Mouse (Mus musculus) neural tube, embryonic 11.5 days (tissue): ENCODE results near the gene Tmem44. TPM values are rescaled to one million over a fixed set of nuclear protein-coding genes. Genes with fewer than 3 reads are reported as not detected.
A peak's percentile ranks its signal among the peaks of the same experiment; 100 is the strongest.

ENCODE experiments used
- ATAC-seq: fragments of 200-750 bp; cut with Nextera tagmentation; 2 replicates; pipeline ENCODE4 v1.8.0; 2017; ENCODE audit warnings: moderate number of reproducible peaks, mild to moderate bottlenecking, moderate TSS enrichment, moderate library complexity; ENCODE audit not compliant: insufficient read depth, low FRiP score, low TSS enrichment
- DNase-seq: peaks from one replicate; pipeline ENCODE4 v3.0.0-alpha.2; 2015; ENCODE audit warnings: low spot score
- H3K27ac ChIP-seq: fragments of 300-500 bp; sonication (generic); 2 replicates; pipeline ENCODE4 v1.5.1; 2014; ENCODE audit warnings: low read depth, mild to moderate bottlenecking, low read length
- H3K27me3 ChIP-seq: fragments of 300-500 bp; sonication (generic); 2 replicates; pipeline ENCODE4 v1.6.1; 2014; ENCODE audit warnings: mild to moderate bottlenecking, low read length, mixed read lengths; ENCODE audit not compliant: control insufficient read depth, insufficient read depth
- H3K36me3 ChIP-seq: fragments of 300-500 bp; sonication (generic); 2 replicates; pipeline ENCODE4 v1.6.1; 2014; ENCODE audit warnings: mild to moderate bottlenecking, low read length, moderate library complexity, mixed read lengths; ENCODE audit not compliant: control insufficient read depth, insufficient read depth
- H3K4me1 ChIP-seq: fragments of 300-500 bp; sonication (generic); 2 replicates; pipeline ENCODE4 v1.6.1; 2014; ENCODE audit warnings: low read length, mixed read lengths; ENCODE audit not compliant: control insufficient read depth, insufficient read depth
- H3K4me2 ChIP-seq: fragments of 300-500 bp; sonication (generic); 2 replicates; pipeline ENCODE4 v1.6.1; 2014; ENCODE audit warnings: low read depth, mild to moderate bottlenecking, moderate library complexity
- H3K4me3 ChIP-seq: fragments of 300-500 bp; sonication (generic); 2 replicates; pipeline ENCODE4 v1.5.1; 2014; ENCODE audit warnings: low read depth, low read length
- H3K9ac ChIP-seq: fragments of 300-500 bp; sonication (generic); 2 replicates; pipeline ENCODE4 v1.6.1; 2014; ENCODE audit warnings: mild to moderate bottlenecking, low read length
- H3K9me3 ChIP-seq: fragments of 300-500 bp; sonication (generic); 2 replicates; pipeline ENCODE4 v1.6.1; 2016; ENCODE audit warnings: low read length; ENCODE audit not compliant: control insufficient read depth
- WGBS: fragments of 180-500 bp; shearing (Covaris S2); extraction: QIAGEN DNeasy Blood & Tissue Kit; methylation state at CpG from one replicate; pipeline ENCODE4 v1.1.7; 2014; 5-methylcytosine and 5-hydroxymethylcytosine counted together
- polyA plus RNA-seq: library from polyadenylated mRNA; unstranded; fragments of >200 nt; fragmentation: Nextera tagmentation; extraction: Ambion mirVana; gene quantifications from 2 replicates; pipeline ENCODE4 v1.2.1, GENCODE M21; 2014

Tmem44 gene
- polyA plus RNA-seq, 1 experiment from 2014 or later: 32.8 TPM

DNA sequence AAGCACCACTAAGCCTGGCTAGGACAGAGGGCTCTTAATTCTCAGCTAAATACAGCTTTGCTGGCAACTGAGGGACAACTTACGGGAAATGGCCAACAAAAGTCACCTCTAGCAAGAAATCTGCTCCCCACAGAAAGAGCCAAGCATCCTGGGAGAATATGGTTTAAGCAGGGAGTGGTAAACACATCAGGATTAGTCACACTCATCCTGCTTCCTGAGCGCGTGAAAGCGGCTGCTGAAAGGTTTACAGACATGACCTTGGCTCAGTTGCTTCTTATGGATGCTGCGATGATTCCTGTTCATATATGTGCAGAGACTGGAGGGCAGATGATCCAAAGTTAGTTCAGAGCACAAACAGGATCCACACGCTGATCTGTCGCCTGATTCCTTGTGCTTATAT, 50.4 kb downstream of the Tmem44 start:
- no peaks in the 10 kb centered on the region for H3K36me3 ChIP-seq
- WGBS: 74% methylated on average over 7 of the region's 7 CpGs
- no peak overlapping the region for H3K4me3 ChIP-seq
- H3K4me2 ChIP-seq: no peak overlapping the region
- H3K27ac ChIP-seq: no peak overlapping the region
- no peaks in the 10 kb centered on the region for H3K4me1 ChIP-seq
- no peak for DNase-seq
- H3K27me3 ChIP-seq: no peaks in the 10 kb centered on the region
- no peaks in the 10 kb centered on the region for H3K9me3 ChIP-seq
- H3K9ac ChIP-seq: no peak overlapping the region
- no peak for ATAC-seq

DNA sequence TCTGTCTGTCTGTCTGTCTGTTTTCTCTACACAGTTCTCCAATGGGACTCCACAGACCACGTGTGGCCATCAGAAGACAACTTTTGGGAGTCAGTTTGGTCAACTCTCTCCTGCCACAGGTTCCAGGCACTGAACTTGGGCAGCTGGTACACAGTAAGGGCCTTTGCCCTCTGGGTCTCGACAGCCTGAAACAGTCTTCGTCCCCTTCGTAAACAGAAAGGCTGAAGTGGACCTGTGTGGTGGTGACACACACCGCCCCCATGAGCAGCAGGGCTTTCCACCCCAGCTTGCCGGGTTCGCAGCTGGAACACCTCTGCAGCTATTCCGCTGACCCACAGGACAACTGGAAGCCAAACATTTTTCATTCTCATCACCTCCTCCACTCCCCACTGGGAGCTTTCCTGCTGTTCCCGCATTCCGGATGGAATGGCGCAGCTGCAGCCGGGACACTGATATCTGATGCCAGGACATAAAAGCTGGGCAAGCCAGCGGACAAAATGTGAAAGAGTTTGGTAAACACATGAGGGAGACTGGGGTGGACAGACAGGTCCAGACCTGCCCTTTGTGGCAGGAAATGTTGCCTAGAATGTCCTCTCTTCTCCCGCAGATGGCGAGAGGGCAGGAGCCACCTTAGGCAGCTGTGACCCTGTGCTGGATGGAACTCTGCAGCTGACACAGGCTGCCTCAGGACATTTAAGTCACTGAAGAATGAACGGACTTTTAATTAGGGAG, 51.4 kb downstream of the Tmem44 start:
- no peak overlapping the region for H3K9ac ChIP-seq
- 0 out of 2 replicates have a peak overlapping the region, but pooled peaks have one; percentile 3 for H3K4me2 ChIP-seq
- 21% methylated on average over 16 of the region's 16 CpGs for WGBS
- DNase-seq (peak; percentile 49), ATAC-seq (no peak)
- H3K36me3 ChIP-seq: no peaks in the 10 kb centered on the region
- no peaks in the 10 kb centered on the region for H3K9me3 ChIP-seq
- no peaks in the 10 kb centered on the region for H3K27me3 ChIP-seq
- H3K4me3 ChIP-seq: no peak overlapping the region
- no peaks in the 10 kb centered on the region for H3K4me1 ChIP-seq
- no peak overlapping the region for H3K27ac ChIP-seq

DNA sequence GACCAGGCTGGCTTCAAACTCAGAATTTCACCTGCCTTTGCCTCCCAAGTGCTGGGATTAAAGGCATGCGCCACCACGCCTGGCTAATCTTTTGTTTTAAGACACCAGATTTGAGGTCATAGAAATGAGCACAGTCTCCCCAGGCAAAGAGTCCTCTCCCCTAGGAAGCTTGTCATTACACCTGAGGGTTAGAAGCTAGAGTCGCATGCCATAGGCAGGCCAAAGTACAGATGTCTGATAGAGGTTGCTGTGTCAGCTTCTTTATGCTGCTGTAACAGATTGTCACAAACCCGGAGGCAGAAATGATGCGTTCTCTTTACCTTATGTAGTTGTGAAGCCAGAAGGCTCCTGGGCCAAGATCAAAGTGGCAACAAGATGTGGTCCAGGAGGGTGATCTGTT, 53.3 kb downstream of the Tmem44 start:
- WGBS: 95% methylated on average over 5 of the region's 5 CpGs
- no peak overlapping the region for H3K4me2 ChIP-seq
- DNase-seq: no peak

DNA sequence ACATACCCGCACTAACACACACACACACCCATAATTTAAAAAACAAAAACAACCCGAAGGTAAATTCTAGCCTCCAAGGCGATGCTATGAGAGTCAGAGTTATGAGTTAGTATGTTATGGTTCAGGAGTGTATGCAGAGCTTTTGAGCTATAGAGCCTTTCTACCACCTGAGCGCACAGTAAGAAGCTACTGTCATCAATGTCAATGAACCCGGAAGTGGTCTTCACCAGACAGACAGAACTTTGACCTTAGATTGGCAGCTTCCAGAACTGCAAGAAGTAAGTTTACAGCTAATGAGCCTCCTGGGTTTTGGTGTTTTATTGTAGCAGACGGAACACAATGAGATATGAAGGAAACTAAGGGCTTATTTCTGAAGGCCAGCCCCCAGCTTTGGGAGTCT, 55.8 kb downstream of the Tmem44 start:
- no peaks in the 10 kb centered on the region for H3K9me3 ChIP-seq

More for the DNA sequence above, 53.3 kb downstream of the Tmem44 start:
- no peaks in the 10 kb centered on the region for H3K4me1 ChIP-seq
- no peak overlapping the region for H3K9ac ChIP-seq
- H3K27me3 ChIP-seq: no peaks in the 10 kb centered on the region
- H3K4me3 ChIP-seq: no peak overlapping the region
- no peak for ATAC-seq
- H3K9me3 ChIP-seq: no peaks in the 10 kb centered on the region
- H3K36me3 ChIP-seq: no peaks in the 10 kb centered on the region
- no peak overlapping the region for H3K27ac ChIP-seq

DNA sequence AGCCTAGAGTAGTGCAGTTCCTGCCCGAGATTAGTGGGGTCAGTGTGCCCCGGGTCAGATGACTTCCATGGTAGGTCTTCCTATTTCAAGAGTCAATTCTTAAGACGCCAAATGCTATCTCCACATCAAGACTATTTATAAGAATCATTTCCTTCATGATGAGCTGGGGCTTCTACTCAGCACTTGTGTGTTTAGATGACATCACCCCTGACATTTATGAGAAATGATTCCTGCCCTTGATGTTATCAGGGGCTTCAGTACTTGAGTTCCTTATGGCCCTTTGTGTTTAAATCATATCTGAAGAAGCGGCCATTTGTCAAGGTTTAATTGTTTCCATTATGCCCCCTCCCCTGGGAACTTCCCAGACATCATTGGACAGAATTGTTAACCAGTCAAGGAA, 58.9 kb downstream of the Tmem44 start:
- Histone ChIP-seq H3K27ac (no peak overlapping the region), H3K4me2 (no peak overlapping the region), H3K9me3 (no peaks in the 10 kb centered on the region), H3K9ac (no peak overlapping the region), H3K36me3 (no peaks in the 10 kb centered on the region), H3K4me3 (no peak overlapping the region), H3K27me3 (no peaks in the 10 kb centered on the region), H3K4me1 (no peaks in the 10 kb centered on the region)
- no peak for DNase-seq
- no peak for ATAC-seq
- 50% methylated on average over 4 of the region's 4 CpGs for WGBS

More for the DNA sequence above, 55.8 kb downstream of the Tmem44 start:
- no peaks in the 10 kb centered on the region for H3K36me3 ChIP-seq
- no peak overlapping the region for H3K9ac ChIP-seq
- H3K4me2 ChIP-seq: no peak overlapping the region
- no peak overlapping the region for H3K4me3 ChIP-seq
- 90% methylated on average over 6 of the region's 6 CpGs for WGBS
- no peak for ATAC-seq
- no peaks in the 10 kb centered on the region for H3K27me3 ChIP-seq
- no peak for DNase-seq
- H3K4me1 ChIP-seq: no peaks in the 10 kb centered on the region
- no peak overlapping the region for H3K27ac ChIP-seq

DNA sequence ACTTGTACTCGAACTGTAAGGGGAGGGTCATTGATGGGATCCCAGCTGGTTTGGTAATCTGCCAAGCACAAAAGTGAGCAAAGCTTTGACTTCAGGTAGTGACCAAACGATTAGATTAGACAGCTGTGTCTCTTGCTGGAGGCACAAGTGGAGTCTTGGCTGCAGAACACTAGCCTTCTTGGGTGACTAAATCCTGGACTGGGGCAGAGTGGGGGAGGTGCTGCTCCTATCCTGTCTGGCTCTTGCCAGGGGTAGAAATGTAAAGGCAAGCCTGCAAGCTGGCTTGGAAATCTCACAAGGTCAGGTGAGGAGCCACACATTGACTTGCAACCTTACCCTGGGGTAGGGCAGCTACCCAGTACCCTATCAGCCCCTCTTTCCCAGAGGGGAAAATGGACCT, 59.9 kb downstream of the Tmem44 start:
- Histone ChIP-seq H3K9ac (no peak overlapping the region), H3K36me3 (no peaks in the 10 kb centered on the region), H3K27me3 (no peaks in the 10 kb centered on the region), H3K27ac (no peak overlapping the region), H3K4me2 (no peak overlapping the region), H3K4me3 (no peak overlapping the region), H3K4me1 (no peaks in the 10 kb centered on the region), H3K9me3 (no peaks in the 10 kb centered on the region)
- ATAC-seq: no peak
- DNase-seq: no peak
- 70% methylated on average over 2 of the region's 2 CpGs for WGBS

DNA sequence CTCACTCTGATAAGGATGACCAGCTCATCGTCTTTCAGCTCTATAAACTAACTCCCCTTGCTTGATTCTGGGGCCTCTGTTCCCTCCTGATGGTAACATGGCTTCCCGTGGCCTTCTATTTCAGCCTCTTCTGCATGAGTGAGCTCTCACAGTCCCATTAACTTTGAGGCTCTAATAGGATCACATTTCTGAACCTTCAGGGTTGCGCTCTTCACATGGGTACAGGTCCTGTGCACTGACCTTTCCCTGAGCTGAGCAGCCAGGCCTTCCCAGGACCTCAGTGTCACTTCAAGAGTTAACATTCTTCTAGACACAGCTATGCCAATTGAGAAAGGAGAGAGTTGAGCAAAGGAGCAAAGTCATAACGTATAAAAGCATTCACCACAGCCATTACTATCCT, 60.3 kb downstream of the Tmem44 start:
- Histone ChIP-seq H3K4me3 (no peak overlapping the region), H3K9ac (no peak overlapping the region), H3K27ac (no peak overlapping the region), H3K4me2 (no peak overlapping the region), H3K27me3 (no peaks in the 10 kb centered on the region), H3K36me3 (no peaks in the 10 kb centered on the region), H3K4me1 (no peaks in the 10 kb centered on the region), H3K9me3 (no peaks in the 10 kb centered on the region)
- ATAC-seq (no peak), DNase-seq (no peak)
- 38% methylated on average over 4 of the region's 4 CpGs for WGBS

DNA sequence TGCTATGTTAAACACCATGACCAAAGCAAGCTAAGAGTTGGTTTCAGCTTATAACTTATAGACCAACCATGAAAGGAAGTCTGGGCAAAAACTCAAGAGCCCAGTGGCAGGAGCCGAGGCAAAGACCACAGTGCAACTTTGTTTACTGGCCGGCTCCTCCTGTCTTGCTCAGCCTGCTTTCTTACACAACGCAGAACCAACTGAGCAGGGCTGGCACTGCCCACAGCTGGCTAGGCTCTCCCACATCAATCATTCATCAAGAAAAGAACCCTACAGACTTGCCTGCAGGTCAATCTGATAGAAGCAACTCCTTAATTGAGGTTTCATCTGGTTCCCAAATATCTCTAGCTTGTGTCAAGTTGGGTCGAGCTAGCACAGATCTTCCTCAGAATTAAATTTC, 61.0 kb downstream of the Tmem44 start:
- no peaks in the 10 kb centered on the region for H3K9me3 ChIP-seq
- H3K9ac ChIP-seq: no peak overlapping the region
- WGBS: 86% methylated on average over 4 of the region's 4 CpGs
- no peak overlapping the region for H3K4me2 ChIP-seq
- DNase-seq: no peak
- H3K27ac ChIP-seq: no peak overlapping the region
- H3K4me1 ChIP-seq: no peaks in the 10 kb centered on the region
- no peaks in the 10 kb centered on the region for H3K27me3 ChIP-seq
- no peaks in the 10 kb centered on the region for H3K36me3 ChIP-seq
- no peak overlapping the region for H3K4me3 ChIP-seq
- no peak for ATAC-seq

DNA sequence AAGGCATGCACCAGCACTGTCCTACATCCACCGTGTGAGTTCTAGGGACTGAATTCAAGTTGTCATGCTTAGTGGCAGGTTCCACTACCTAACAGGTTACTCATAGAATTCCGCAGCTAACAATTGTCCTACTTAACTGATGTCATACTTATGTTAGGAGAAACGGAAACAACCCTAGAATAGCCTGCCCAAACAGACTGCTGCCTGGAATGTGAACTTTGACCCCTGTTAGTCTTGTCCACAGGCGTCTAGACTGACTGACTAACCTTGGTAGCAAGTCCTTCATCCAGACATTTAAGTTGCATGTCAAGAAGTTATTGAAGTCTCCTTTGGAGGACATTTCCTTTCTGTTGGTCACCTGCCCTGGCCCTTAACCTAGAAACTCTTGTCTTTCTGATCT, 64.1 kb downstream of the Tmem44 start:
- Histone ChIP-seq H3K9me3 (no peaks in the 10 kb centered on the region), H3K4me2 (no peak overlapping the region), H3K27me3 (no peaks in the 10 kb centered on the region), H3K36me3 (no peaks in the 10 kb centered on the region), H3K4me1 (no peaks in the 10 kb centered on the region), H3K27ac (no peak overlapping the region), H3K4me3 (no peak overlapping the region), H3K9ac (no peak overlapping the region)
- 71% methylated on average over 4 of the region's 4 CpGs for WGBS
- no peak for ATAC-seq
- DNase-seq: no peak
